Mouse (Mus musculus): ENCODE measurements around the gene 1700003F12Rik. TPM values are rescaled to one million over a fixed set of nuclear protein-coding genes. Genes with fewer than 3 reads are reported as not detected.
A peak's percentile ranks its signal among the peaks of the same experiment; 100 is the strongest.

1700003F12Rik gene
- polyA plus RNA-seq, 1 experiment from 2014 or later = 1.7 TPM

DNA sequence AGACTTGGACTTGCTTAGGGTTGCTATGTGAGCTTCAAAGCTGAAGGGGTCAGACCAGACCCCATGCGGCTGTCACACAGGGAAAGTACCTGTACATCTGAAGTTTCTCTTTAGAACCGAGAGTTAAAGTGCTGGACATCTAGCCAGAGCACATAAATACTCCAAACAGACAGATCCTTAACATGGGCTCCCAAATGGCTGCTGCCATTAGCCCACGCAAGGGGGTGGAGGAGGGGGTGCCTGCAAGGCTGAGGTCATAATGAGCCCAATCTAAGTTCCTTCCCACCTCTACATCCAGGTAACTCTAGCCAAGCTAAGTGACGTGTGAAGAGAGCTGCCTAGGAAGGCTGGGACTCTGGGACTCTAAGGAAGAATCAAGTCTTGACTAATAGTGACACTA, 4.6 kb downstream of the 1700003F12Rik start, which contains the start of gene Actl10:
TSS of gene Actl10 (plus strand) at position 301 of the 400 bp plus-strand sequence.
- peaks cover 51% of the 10 kb centered on the region for H3K4me1 ChIP-seq (replicated peaks)
- H3K27me3 ChIP-seq = peaks cover 26% of the 10 kb centered on the region
- ATAC-seq (ENCODE audit: low FRiP score) = no peak
- no peaks in the 10 kb centered on the region; the same call in 1 of the 2 replicates for H3K36me3 ChIP-seq
- H3K9me3 ChIP-seq = no peaks in the 10 kb centered on the region
- H3K4me2 ChIP-seq = peak within 1 kb of the TSS; percentile 43
- 87% methylated on average over 4 of the region's 4 CpGs for WGBS
- no peak within 1 kb of the TSS for H3K4me3 ChIP-seq
- peak within 1 kb of the TSS; percentile 35; the same call in 1 of the 2 replicates for H3K27ac ChIP-seq
- H3K9ac ChIP-seq = peak within 1 kb of the TSS; percentile 59; the same call in 1 of the 2 replicates

DNA sequence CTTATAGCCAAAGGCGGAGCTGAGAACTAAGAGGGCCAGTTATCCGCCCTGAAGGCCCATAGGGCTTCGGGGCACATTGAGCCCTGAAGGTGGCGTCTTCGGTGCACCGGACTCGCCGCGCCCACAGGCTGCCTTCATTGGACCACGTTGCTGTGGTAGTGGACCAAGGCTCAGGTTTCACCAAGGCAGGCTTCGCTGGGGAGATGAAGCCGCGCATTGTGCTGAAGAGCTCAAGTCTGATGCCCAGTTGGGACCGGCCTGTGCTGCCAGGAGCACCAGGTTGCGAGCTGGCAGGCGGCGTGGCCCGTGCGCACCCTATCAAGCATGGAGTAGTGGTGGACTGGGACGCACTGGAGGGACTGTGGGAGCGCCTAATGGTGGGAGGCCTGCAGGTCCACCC, 5.0 kb downstream of the 1700003F12Rik start:
- Histone ChIP-seq H3K9ac (peak overlapping the region; percentile 59; the same call in 1 of the 2 replicates), H3K4me3 (no peak overlapping the region), H3K4me1 (replicated peaks) (peaks cover 54% of the 10 kb centered on the region), H3K4me2 (peak overlapping the region; percentile 43), H3K27ac (peak overlapping the region; percentile 35; the same call in 1 of the 2 replicates), H3K36me3 (no peaks in the 10 kb centered on the region; the same call in 1 of the 2 replicates), H3K9me3 (no peaks in the 10 kb centered on the region), H3K27me3 (peaks cover 26% of the 10 kb centered on the region)
- 41% methylated on average over 21 of the region's 21 CpGs for WGBS
- no peak; the same call in 1 of the 2 replicates for ATAC-seq (ENCODE audit: low FRiP score)

DNA sequence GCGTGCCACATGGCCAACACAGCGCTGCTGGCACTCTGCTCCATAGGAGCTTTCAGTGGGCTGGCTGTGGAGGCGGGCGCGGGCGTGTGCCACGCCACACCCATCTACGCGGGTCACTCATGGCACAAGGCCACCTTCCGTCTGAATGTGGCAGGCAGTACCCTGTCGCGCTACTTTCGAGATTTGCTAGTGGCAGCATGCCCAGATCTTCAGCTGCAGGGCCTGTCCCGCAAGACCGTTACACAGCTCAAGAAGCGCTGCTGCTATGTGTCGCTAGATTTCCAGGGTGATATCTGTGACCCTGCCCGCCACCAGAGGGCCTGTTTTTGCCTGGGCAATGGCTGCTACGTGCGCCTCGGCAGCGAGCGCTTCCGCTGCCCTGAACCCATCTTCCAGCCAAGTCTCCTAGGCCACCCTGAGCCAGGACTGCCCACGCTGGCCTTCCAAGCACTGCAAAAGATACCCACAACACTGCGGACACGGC, 5.6 kb downstream of the 1700003F12Rik start:
- no peaks in the 10 kb centered on the region for H3K36me3 ChIP-seq
- peak overlapping the region; percentile 35; the same call in 1 of the 2 replicates for H3K27ac ChIP-seq
- H3K9ac ChIP-seq = peak overlapping the region; percentile 59; the same call in 1 of the 2 replicates
- H3K27me3 ChIP-seq = peaks cover 26% of the 10 kb centered on the region
- H3K4me2 ChIP-seq = peak overlapping the region; percentile 43
- peak; percentile 34 for ATAC-seq (ENCODE audit: low FRiP score)
- H3K4me1 ChIP-seq (replicated peaks) = peaks cover 60% of the 10 kb centered on the region
- H3K4me3 ChIP-seq = no peak overlapping the region
- WGBS = 25% methylated on average over 27 of the region's 27 CpGs
- no peaks in the 10 kb centered on the region for H3K9me3 ChIP-seq

DNA sequence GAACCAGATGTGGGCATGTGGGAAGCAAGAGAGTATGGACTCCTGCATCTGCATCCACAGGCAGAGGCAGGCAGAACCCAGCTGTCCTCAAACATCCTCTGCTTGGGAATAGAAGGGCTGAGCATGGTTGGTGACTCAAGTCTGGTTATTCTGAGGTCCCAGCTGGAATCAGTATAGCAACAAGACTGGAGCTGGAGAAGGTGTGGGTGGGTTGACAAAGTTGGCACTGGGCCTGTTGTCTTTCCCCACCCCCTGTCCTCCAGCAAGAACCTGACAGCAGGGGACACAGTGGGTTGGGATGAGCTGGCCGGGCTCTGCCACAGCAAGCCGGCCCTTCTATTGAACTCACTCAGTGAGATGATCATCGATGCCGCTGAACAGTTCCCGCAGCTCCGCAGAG, 8.3 kb downstream of the 1700003F12Rik start:
- no peaks in the 10 kb centered on the region for H3K9me3 ChIP-seq
- H3K4me1 ChIP-seq (replicated peaks) = peaks cover 65% of the 10 kb centered on the region
- no peak overlapping the region for H3K4me2 ChIP-seq
- no peak for ATAC-seq (ENCODE audit: low FRiP score)
- no peak overlapping the region for H3K9ac ChIP-seq
- WGBS = 67% methylated on average over 6 of the region's 6 CpGs
- peaks cover 21% of the 10 kb centered on the region for H3K27me3 ChIP-seq
- no peak overlapping the region for H3K27ac ChIP-seq
- no peaks in the 10 kb centered on the region for H3K36me3 ChIP-seq
- no peak overlapping the region for H3K4me3 ChIP-seq

DNA sequence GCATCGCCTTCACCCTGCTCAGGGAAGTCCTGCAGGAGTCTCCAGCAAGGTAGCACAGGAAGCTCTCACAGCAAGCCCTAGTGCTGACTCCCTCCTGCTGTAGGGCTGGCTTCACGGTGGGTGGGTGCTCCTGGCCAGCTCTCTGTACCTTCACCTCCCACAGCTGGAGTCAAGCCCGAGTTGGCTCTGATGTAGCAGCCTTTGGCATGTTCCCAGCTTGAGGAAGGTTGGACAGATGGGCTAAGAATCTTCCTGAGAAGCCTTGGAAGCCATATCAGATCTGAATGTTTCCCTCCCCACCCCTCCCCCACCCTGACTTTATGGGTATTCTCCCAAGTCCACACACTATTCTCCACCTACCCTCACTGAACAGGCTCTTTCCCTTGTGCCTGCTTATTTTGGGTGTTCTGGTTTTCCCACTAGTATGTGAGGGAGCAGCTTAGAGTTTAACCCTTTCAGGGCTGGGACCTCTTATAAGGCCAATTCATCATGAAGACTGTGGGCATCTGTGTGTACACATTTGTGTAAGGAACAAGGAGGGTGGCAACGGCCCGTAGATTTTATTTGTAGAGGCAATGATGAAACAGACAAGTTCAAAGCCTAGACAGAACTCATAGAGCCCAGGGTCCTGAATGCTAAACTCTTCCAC, 10.4 kb downstream of the 1700003F12Rik start:
- peaks cover 54% of the 10 kb centered on the region for H3K4me1 ChIP-seq (replicated peaks)
- H3K4me3 ChIP-seq = no peak overlapping the region
- no peaks in the 10 kb centered on the region for H3K9me3 ChIP-seq
- ATAC-seq (ENCODE audit: low FRiP score) = no peak
- H3K27me3 ChIP-seq = peaks cover under 1% of the 10 kb centered on the region
- H3K9ac ChIP-seq = 0 out of 2 replicates have a peak overlapping the region, but pooled peaks have one; percentile 75
- H3K36me3 ChIP-seq = no peaks in the 10 kb centered on the region
- peak overlapping the region; percentile 19; the same call in 1 of the 2 replicates for H3K27ac ChIP-seq
- 56% methylated on average over 5 of the region's 5 CpGs for WGBS
- H3K4me2 ChIP-seq = peak overlapping the region; percentile 74; the same call in 1 of the 2 replicates

DNA sequence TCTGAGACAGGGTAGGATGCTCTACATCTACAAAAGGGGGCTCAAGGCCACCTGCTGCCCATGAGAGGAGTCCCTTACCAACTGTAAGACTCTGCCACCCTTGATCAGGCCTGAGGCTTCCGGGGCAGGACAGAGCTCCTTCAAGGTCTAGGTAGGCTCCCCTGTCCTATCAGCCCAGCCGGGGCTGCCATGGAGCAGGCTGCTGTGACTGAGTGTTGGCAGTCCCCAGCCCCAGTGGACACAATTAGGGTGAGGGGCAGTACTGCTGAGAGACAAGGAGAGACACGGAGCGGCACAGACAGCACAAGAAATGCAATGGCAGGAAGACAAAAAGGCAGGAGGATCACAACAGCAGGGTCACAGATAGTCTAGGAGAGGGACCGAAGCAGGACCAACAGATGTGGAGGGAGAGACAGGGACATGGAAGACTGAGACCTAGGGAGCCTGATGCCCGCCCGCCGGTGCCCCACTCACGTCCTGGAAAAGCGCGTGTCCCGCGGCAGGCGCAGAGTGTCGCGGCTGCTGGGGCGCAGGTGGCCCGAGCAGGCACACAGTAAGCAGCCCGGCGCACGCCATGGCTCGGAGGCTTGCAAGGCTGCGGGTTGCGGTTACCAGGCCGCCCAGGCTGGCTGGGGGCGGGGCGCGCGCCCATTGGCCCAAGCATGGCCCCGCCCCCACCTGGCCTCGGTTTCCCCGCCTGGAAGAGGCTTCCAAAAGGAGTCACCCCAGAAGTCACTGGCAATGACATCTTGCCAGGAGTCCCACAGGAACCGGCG, 11.6 kb downstream of the 1700003F12Rik start, which contains the start of gene Necab3:
TSS of gene Necab3 (minus strand) at position 627 of the 776 bp plus-strand sequence.
- Histone ChIP-seq H3K27ac (peak within 1 kb of the TSS; percentile 44; the same call in 1 of the 2 replicates), H3K4me1 (replicated peaks) (peaks cover 48% of the 10 kb centered on the region), H3K4me2 (peak within 1 kb of the TSS; percentile 74), H3K4me3 (peak within 1 kb of the TSS; percentile 44), H3K9me3 (no peaks in the 10 kb centered on the region), H3K36me3 (no peaks in the 10 kb centered on the region), H3K9ac (peak within 1 kb of the TSS; percentile 75), H3K27me3 (no peaks in the 10 kb centered on the region; the same call in 1 of the 2 replicates)
- 4% methylated on average over 33 of the region's 34 CpGs for WGBS
- ATAC-seq (ENCODE audit: low FRiP score) = peak; percentile 81

DNA sequence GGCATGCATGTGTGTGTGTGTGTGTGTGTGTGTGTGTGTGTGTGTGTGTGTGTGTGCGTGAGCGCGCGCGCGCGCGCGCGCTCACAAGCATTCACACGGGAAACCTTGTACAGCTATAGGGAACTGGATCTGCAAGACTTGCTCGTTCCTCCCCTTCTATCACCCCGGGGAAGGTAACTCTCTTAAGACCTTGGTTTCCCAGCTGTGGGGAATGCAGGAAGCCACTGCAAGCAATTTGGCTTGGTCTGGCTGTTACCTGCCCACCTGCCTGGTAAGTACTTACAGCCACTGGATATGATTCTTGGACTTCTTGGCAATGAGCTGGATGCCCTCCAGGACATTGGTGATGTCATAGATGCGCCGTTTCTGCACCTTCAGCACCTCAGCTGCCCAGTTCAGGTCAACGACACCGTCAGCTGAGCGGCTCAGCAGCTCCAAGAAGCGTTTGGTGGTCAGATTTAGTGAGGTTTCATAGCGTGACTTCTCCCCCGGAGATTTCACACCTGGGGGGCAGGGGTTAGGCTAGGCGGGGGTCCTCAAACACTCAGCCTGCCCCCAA, 16.8 kb downstream of the 1700003F12Rik start:
- Histone ChIP-seq H3K27ac (no peak overlapping the region), H3K4me3 (no peak overlapping the region), H3K36me3 (no peaks in the 10 kb centered on the region), H3K4me1 (replicated peaks) (peaks cover 47% of the 10 kb centered on the region), H3K9me3 (no peaks in the 10 kb centered on the region), H3K27me3 (no peaks in the 10 kb centered on the region), H3K4me2 (no peak overlapping the region), H3K9ac (no peak overlapping the region)
- 90% methylated on average over 22 of the region's 22 CpGs for WGBS
- no peak for ATAC-seq (ENCODE audit: low FRiP score)

DNA sequence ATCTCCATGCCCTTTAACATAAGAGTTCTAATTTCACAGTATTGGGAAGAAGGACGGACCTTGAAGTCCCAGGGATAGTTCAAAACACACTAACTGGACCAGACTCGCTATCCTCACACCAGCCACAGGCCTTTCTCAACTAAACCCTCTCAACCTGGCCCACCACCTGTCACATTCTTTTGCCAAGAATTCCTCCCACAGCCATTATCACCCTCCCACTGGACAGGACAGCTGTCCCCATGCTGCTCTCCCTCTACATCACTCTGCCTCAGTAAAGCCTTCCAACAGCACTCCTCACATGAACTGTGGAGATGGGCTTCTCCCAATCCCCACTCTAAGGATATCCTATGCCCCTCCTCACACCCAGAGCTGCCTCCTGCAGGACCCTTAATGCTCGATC, 18.7 kb downstream of the 1700003F12Rik start:
- no peak for ATAC-seq (ENCODE audit: low FRiP score)
- no peaks in the 10 kb centered on the region for H3K9me3 ChIP-seq
- H3K27ac ChIP-seq = no peak overlapping the region
- WGBS = 67% methylated on average over 3 of the region's 3 CpGs
- peak overlapping the region; percentile 30 for H3K9ac ChIP-seq
- H3K36me3 ChIP-seq = no peaks in the 10 kb centered on the region
- H3K4me1 ChIP-seq (replicated peaks) = peaks cover 46% of the 10 kb centered on the region
- H3K27me3 ChIP-seq = no peaks in the 10 kb centered on the region
- H3K4me3 ChIP-seq = no peak overlapping the region
- H3K4me2 ChIP-seq = no peak overlapping the region

DNA sequence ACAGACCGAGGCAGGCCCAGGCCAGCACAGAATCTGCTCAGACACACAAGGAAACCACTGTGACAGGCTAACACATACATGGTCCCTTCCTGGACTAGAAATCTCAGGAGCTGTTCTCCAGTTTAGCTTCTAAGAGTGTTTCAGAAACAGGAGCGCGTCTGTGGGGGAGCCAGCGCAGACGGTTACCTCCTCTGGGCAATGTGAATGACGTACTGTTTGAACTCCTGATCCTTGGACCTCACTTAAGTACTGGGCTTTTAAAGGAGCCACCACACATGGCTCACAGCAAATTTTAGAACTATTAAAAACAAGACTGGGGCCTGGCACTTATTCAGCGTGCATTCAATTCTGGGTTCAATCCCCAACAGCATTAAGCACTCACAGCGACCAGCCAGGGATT, 19.8 kb downstream of the 1700003F12Rik start:
- H3K27ac ChIP-seq = no peak overlapping the region
- 0 out of 2 replicates have a peak overlapping the region, but pooled peaks have one; percentile 3 for H3K4me2 ChIP-seq
- no peaks in the 10 kb centered on the region for H3K27me3 ChIP-seq
- no peaks in the 10 kb centered on the region for H3K9me3 ChIP-seq
- H3K4me3 ChIP-seq = no peak overlapping the region
- peaks cover 54% of the 10 kb centered on the region for H3K4me1 ChIP-seq (replicated peaks)
- no peak for ATAC-seq (ENCODE audit: low FRiP score)
- H3K9ac ChIP-seq = peak overlapping the region; percentile 8; the same call in 1 of the 2 replicates
- H3K36me3 ChIP-seq = no peaks in the 10 kb centered on the region
- WGBS = 46% methylated on average over 8 of the region's 8 CpGs

DNA sequence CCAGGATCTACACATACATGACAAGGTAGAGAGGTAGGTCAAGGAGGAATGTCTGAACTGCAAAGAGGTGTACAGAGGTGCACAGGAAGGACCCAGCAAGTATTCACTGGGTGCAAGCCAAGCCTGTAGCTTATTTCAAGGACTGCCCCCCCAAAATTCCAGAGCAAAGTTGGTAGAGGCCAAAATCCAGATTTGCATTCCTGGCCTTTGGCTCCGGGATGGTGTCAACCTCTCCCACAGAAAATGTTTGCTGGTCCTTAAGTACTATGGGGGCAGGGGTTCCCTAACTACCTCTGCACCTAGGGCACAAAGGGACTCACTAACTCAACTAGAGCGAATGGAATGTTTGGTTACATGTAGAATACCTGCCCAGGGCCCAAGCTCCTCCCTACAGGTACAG, 20.9 kb downstream of the 1700003F12Rik start:
- H3K9ac ChIP-seq = peak overlapping the region; percentile 65
- H3K4me2 ChIP-seq = peak overlapping the region; percentile 83
- no peaks in the 10 kb centered on the region for H3K27me3 ChIP-seq
- H3K9me3 ChIP-seq = no peaks in the 10 kb centered on the region
- H3K4me3 ChIP-seq = peak overlapping the region; percentile 63; the same call in 1 of the 2 replicates
- H3K36me3 ChIP-seq = no peaks in the 10 kb centered on the region
- H3K4me1 ChIP-seq (replicated peaks) = peaks cover 54% of the 10 kb centered on the region
- WGBS = 76% methylated on average over 2 of the region's 2 CpGs
- no peak for ATAC-seq (ENCODE audit: low FRiP score)
- peak overlapping the region; percentile 83 for H3K27ac ChIP-seq

DNA sequence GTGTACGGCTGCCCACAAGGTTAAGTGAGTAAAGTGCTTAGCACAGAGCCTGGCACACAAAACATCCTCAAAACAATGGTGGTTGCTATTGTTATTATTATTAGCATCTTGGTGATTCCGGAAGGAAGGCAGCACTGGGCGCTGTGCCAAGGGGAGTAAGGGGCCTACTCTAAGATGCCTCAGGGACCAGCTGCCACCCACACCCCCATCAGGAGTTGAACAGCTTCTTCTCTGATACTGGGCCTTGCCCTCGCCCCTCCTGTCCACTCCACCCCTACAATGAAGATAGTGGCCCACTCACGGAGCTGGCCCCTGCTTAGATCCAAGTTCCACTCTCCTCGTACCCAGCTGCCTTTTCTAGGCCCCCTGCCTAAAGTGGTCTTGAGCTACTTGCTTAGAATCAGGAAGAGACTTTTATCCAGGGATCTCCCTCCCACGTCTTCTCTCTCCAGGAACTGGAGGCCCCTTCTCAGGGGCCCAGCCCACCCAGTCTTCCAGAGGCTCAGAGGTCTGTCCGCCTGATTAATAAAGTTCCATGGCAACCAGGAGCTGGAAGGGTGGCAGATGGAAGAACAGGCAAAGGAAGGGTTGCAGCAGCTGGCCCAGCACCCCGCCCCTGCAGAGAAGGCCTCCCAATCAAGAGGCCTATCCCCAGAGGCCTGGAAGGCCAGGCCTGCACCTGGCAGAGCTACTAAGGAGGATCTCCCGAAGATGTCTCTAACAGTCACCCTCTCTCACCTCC, 21.6 kb downstream of the 1700003F12Rik start:
- ATAC-seq (ENCODE audit: low FRiP score) = peak; percentile 2; the same call in 1 of the 2 replicates
- Histone ChIP-seq H3K4me1 (replicated peaks) (peaks cover 54% of the 10 kb centered on the region), H3K4me2 (peak overlapping the region; percentile 83), H3K9me3 (no peaks in the 10 kb centered on the region), H3K27ac (peak overlapping the region; percentile 83), H3K4me3 (peak overlapping the region; percentile 63), H3K27me3 (no peaks in the 10 kb centered on the region), H3K36me3 (no peaks in the 10 kb centered on the region), H3K9ac (peak overlapping the region; percentile 65)
- WGBS = 7% methylated on average over 10 of the region's 10 CpGs
